Mouse (Mus musculus): ENCODE results near the gene Tmem160.

DNA sequence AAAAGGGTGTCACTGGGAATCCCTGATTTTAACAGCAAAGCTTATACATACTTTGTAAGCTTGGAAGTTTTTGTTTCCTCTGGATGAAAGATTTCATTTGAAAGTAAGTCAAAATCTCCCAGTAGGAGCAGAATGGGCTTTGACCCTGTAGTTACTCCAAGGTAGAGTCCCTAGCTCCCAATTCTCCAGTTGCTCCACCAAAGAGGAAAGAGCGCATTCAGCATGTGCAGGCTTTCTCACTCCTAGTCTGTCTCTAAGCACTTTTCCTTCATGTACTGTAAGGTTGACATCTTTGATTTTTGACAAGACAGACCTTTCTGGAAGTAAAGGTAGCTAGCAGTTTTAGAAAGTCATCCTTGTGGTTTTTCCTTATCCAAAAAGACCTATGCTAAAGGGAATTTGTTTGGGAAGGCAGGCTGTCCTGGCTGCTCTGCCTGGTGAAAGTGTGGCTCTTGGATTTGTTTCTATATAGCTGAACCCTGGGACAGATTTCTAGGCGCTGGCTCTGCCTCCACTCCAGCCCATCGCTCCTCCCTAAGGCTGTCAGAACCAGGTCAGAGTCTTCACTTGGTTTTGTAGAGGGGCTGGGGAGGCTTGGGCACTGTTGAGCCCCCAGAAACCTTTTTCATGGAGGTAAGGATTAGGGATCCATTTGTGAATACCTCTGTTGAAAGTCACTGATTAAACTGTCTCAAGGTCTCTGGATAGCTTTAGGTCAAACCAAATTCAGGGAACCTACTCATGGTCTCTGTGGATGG lies 48.1 kb upstream of the Tmem160 start:
- TF ChIP-seq CTCF (conservative IDR thresholded peaks at IDR 0.05; ENCODE audit: insufficient read depth, insufficient read length, low read depth, low read length) (no peak), POLR2A (IDR thresholded peaks at IDR 0.05; ENCODE audit: low read depth, low read length) (no peak)
